ENCODE assay signal across 20 mouse cellular contexts in the genomic region with DNA sequence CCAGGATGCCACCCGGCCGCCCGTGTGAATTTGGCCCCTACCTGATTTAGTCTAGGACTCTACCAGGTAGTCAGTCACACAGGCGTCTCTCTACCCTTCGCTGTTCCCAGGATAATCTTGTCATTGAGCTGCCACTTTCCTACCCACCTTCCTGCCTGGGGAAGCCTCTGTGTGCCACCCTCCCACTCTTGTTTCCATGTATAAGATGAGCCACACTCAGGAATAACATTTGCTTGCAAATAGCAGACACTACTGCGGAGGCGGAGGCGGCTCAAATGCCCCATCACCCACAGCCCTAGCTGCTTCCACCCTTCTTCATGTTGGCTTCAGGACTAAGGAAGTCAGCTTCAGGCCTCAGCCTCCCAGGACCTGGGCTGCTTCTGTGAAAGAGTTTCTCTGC. TPM values are rescaled to one million over a fixed set of nuclear protein-coding genes. Genes with fewer than 3 reads are reported as not detected.
DNase-seq lines count a peak whose midpoint lies in the region; ATAC-seq and TF ChIP-seq lines count a peak whose summit lies in the region.
"Had no signal": no experiment of that assay in that cellular context is flagged by ENCODE, and none has a peak within 500 bp of the region (broad histone marks: within the 10 kb centered on the region; RNA-seq: fewer than 3 reads in every experiment).

No protein-coding gene starts in this region.

- no peak for ATAC-seq in hindbrain, embryonic 16.5 days
- ATAC-seq: forebrain, embryonic 13.5 days; inflammation-experienced regulatory T-cells, adult 6 months had no signal

- intact Hi-C loops in left cerebral cortex, adult 2 months (cut with DNase I), result no loop called here

- no peak for TF ChIP-seq CTCF in left cerebral cortex, adult 2 months (IDR thresholded peaks at IDR 0.05)

- no peak overlapping the region for H3K9ac ChIP-seq in hindbrain, embryonic 16.5 days (ENCODE audit: low read depth, low read length)
- H3K9ac ChIP-seq: forebrain, embryonic 13.5 days; hindbrain, embryonic 12.5 days; liver, embryonic 15.5 days; neural tube, embryonic 12.5 days had no signal

- H3K4me1 ChIP-seq in hindbrain, embryonic 10.5 days (replicated peaks), result peaks cover 29% of the 10 kb centered on the region
- H3K4me1 ChIP-seq in hindbrain, embryonic 16.5 days (ENCODE audit: control insufficient read depth, insufficient read depth, low read depth, low read length), result peaks cover 5% of the 10 kb centered on the region; the same call in 1 of the 2 replicates
- H3K4me1 ChIP-seq: liver, embryonic 15.5 days; neural tube, embryonic 12.5 days had no signal

- H3K4me2 ChIP-seq in hindbrain, embryonic 16.5 days (ENCODE audit: low read length), result no peak overlapping the region
- H3K4me2 ChIP-seq: forebrain, embryonic 13.5 days; hindbrain, embryonic 12.5 days; liver, embryonic 15.5 days; neural tube, embryonic 12.5 days had no signal

- H3K9me3 ChIP-seq in hindbrain, embryonic 10.5 days, result peaks cover 11% of the 10 kb centered on the region; the same call in 1 of the 2 replicates
- H3K9me3 ChIP-seq in hindbrain, embryonic 16.5 days (ENCODE audit: control insufficient read depth, low read length), result no peaks in the 10 kb centered on the region; the same call in 1 of the 2 replicates
- H3K9me3 ChIP-seq: hindbrain, embryonic 12.5 days; liver, embryonic 15.5 days had no signal

- H3K27me3 ChIP-seq in hindbrain, embryonic 10.5 days (ENCODE audit: insufficient read depth, poor library complexity, severe bottlenecking), result peaks cover 24% of the 10 kb centered on the region
- no peaks in the 10 kb centered on the region for H3K27me3 ChIP-seq in hindbrain, embryonic 16.5 days (replicated peaks; ENCODE audit: control insufficient read depth, insufficient read depth, low read length)
- H3K27me3 ChIP-seq: forebrain, embryonic 13.5 days had no signal

- H3K36me3 ChIP-seq in hindbrain, embryonic 10.5 days, result no peaks in the 10 kb centered on the region
- H3K36me3 ChIP-seq in hindbrain, embryonic 16.5 days (ENCODE audit: control insufficient read depth, insufficient read depth, low read length), result no peaks in the 10 kb centered on the region
- H3K36me3 ChIP-seq: hindbrain, embryonic 12.5 days; liver, embryonic 15.5 days; neural tube, embryonic 12.5 days had no signal

- 0 out of 2 replicates have a peak overlapping the region, but pooled peaks have one; percentile 12 for H3K27ac ChIP-seq in hindbrain, embryonic 10.5 days
- no peak overlapping the region for H3K27ac ChIP-seq in hindbrain, embryonic 16.5 days (ENCODE audit: low read depth, low read length)
- no peak overlapping the region; the same call in 1 of the 2 replicates for H3K27ac ChIP-seq in left cerebral cortex, adult 2 months
- H3K27ac ChIP-seq: forebrain, embryonic 13.5 days; hindbrain, embryonic 12.5 days; liver, embryonic 15.5 days; neural tube, embryonic 12.5 days had no signal

- H3K4me3 ChIP-seq in hindbrain, embryonic 10.5 days, result no peak overlapping the region
- H3K4me3 ChIP-seq in hindbrain, embryonic 16.5 days (ENCODE audit: low read length), result no peak overlapping the region
- H3K4me3 ChIP-seq in left cerebral cortex, adult 2 months, result no peak overlapping the region
- H3K4me3 ChIP-seq: forebrain, embryonic 13.5 days; hindbrain, embryonic 12.5 days; liver, embryonic 15.5 days; megakaryocyte, embryonic 14.5 days; neural tube, embryonic 12.5 days had no signal

- 87% methylated on average over 8 of the region's 8 CpGs for WGBS in hindbrain, embryonic 10.5 days
- 83% methylated on average over 8 of the region's 8 CpGs for WGBS in hindbrain, embryonic 16.5 days

- no peak for DNase-seq in hindbrain, embryonic 10.5 days (ENCODE audit: low spot score)
- peak; percentile 86 for DNase-seq in brain, adult 2 months (ENCODE audit: low read depth, low spot score)
- peak; percentile 61 to 62 for DNase-seq in left cerebral cortex, adult 2 months (ENCODE audit: extremely low spot score in 1 of 2, low spot score in 2 of 2)
- DNase-seq in right cerebral cortex, adult 2 months (ENCODE audit: low spot score in 2 of 2), result peak; percentile 73 to 82
- DNase-seq in kidney, adult 18-20 months, result no peak
- DNase-seq in kidney, postnatal 4 days, result no peak
- no peak for DNase-seq in layer of hippocampus, adult 9-11 months
- DNase-seq: B cell, adult 2 months; cerebellum, adult 2 months; cerebellum, postnatal 36 days; kidney, adult 9 months; kidney, postnatal 36 days; thymus, postnatal 4 days had no signal

RNA-seq across cellular contexts. Expression of gene Ssbp3, which starts 14.4 kb away (rescaled TPM):
- polyA plus RNA-seq in hindbrain, embryonic 10.5 days (2016; fragmentation: Nextera tagmentation; extraction: Ambion mirVana), result 140 and 180 TPM in 2 replicates
- 82.9 and 115 TPM in 2 replicates for polyA plus RNA-seq in hindbrain, embryonic 16.5 days (2015; fragmentation: Nextera tagmentation; extraction: Ambion mirVana)
- 100 to 1,000 TPM; 181 to 187 TPM for total RNA-seq in left cerebral cortex, adult 2 months (2021)

Comparison
In these comparisons a context has a peak if more than half of its experiments do, and no peak if none do; other contexts are left out.
1. DNase-seq: peak in brain, adult 2 months (single experiment), left cerebral cortex, adult 2 months (2 of 2) and right cerebral cortex, adult 2 months (2 of 2); none in hindbrain, embryonic 10.5 days (single experiment), kidney, adult 18-20 months (single experiment), kidney, postnatal 4 days (0 of 2) and layer of hippocampus, adult 9-11 months (single experiment).